Mouse (Mus musculus) bone marrow, adult 2 months (tissue): ENCODE results near the gene Gm17660.

Experiments
- CTCF ChIP-seq: fragments of 200-500 bp; IDR thresholded peaks from 2 replicates; pipeline ENCODE4 v1.5.1; 2011; ENCODE audit warnings: low read length, control low read depth; ENCODE audit not compliant: control insufficient read depth, insufficient read depth
- POLR2A ChIP-seq: fragments of 200-500 bp; IDR thresholded peaks from 2 replicates; pipeline ENCODE4 v1.6.1; 2011; ENCODE audit warnings: low read depth, mild to moderate bottlenecking, control low read depth, low read length, borderline replicate concordance; ENCODE audit not compliant: control insufficient read depth

- TF ChIP-seq CTCF (no peak), POLR2A (no peak)
These were observed 54.0 kb downstream of the Gm17660 start for GRCm38 (mm10) chr5:104023289-104024020.
